Mouse (Mus musculus): ENCODE data around the gene Olfr709-ps1.
"Not testable (repeated sequence)": the region's sequence is repeated elsewhere in the genome, so short reads cannot be mapped to it uniquely, and the experiment has no call there.

Gene Olfr709-ps1

GRCm38 (mm10) chr7:106932119-106932518 is at the start of gene Olfr709-ps1:
Olfr709-ps1 (minus strand) TSS chr7:106932219.
- no peak for DNase-seq (ENCODE audit: extremely low spot score, low read depth, low spot score)

- no peak for DNase-seq (ENCODE audit: extremely low spot score, low read depth, low spot score)
These were observed 43.3 kb upstream of the Olfr709-ps1 start, which contains the start of gene Olfr711 for GRCm38 (mm10) chr7:106975353-106975752. Olfr711 (minus strand) TSS chr7:106975453.

DNA sequence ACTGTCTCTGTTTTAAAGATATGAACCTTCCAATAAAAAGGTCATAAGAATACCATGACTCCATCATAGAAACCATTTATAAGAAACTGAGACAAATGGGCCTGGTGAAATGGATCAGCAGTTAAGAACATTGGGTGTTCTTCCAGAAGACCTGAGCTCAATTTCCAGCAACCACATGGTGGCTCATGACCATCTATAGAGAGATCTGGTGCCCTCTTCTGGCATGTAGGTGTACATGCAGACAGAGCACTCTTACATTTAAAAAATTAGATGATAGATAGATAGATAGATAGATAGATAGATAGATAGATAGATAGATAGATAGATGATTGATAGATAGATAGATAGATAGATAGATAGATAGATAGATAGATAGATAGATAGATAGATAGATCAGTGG is 35.5 kb upstream of the Olfr709-ps1 start:
- not testable (repeated sequence) for DNase-seq (ENCODE audit: extremely low spot score, low read depth, low spot score)

- DNase-seq (ENCODE audit: extremely low spot score, low read depth, low spot score), result no peak
These were observed 31.8 kb upstream of the Olfr709-ps1 start, which contains the start of gene Olfr6 for GRCm38 (mm10) chr7:106963837-106964236. Olfr6 (minus strand) TSS chr7:106963937.

GRCm38 (mm10) chr7:106948212-106948611 is 16.2 kb upstream of the Olfr709-ps1 start, which contains the start of gene Olfr710:
Olfr710 (minus strand) TSS chr7:106948312.
- DNase-seq (ENCODE audit: extremely low spot score, low read depth, low spot score), result no peak

- not testable (repeated sequence) for DNase-seq (ENCODE audit: extremely low spot score, low read depth, low spot score)
These were observed 11.1 kb downstream of the Olfr709-ps1 start for GRCm38 (mm10) chr7:106920961-106921360.

- no peak for DNase-seq (ENCODE audit: extremely low spot score, low read depth, low spot score)
These were observed 24.3 kb downstream of the Olfr709-ps1 start, which contains the start of gene Olfr1532-ps1 for GRCm38 (mm10) chr7:106907676-106908075. Olfr1532-ps1 (plus strand) TSS chr7:106908001.

DNA sequence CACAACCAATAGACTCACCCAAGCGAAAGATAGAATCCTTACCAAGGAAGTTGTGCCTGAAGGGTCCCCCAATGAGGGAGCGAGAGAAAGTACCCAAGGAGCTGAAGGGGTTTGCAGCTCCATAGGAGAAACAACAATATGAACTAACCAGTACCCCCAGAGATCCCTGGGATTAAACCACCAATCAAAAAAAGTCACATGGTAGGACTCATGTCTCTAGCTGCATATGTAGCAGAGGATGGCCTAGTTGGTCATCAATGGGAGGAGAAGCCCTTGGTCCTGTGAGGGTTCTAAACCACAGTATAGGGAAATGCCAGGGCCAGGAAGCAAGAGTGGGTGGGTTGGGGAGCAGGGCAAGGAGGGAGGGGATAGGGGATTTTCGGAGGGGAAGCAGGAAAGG is 30.9 kb downstream of the Olfr709-ps1 start, which contains the start of gene Olfr707:
Gene Olfr707, minus strand, starts transcription at position 101 of the 400 bp plus-strand sequence.
- DNase-seq (ENCODE audit: extremely low spot score, low read depth, low spot score), result not testable (repeated sequence)

GRCm38 (mm10) chr7:106888062-106888461 is 44.0 kb downstream of the Olfr709-ps1 start, which contains the start of gene Olfr706:
Olfr706 (minus strand) TSS chr7:106888162.
- no peak for DNase-seq (ENCODE audit: extremely low spot score, low read depth, low spot score)

GRCm38 (mm10) chr7:106876791-106877190 is 55.2 kb downstream of the Olfr709-ps1 start, which contains the start of gene Olfr705:
Olfr705 (minus strand) TSS chr7:106876891.
- DNase-seq (ENCODE audit: extremely low spot score, low read depth, low spot score), result no peak

Data from hindlimb bud, embryonic 11.5 days (tissue).